Mouse (Mus musculus) heart, adult 2 months (tissue): ENCODE measurements at regions not wholly inside any gene's neighbourhood (a gene's known extent, or its start where the extent isn't known, plus 50 kb on each side); places are given as distances from the start of the nearest gene placed in this dataset.

ENCODE experiments used
- CTCF ChIP-seq: fragments of 200-600 bp; IDR thresholded peaks from 2 replicates; pipeline ENCODE4 v1.8.1; 2022; ENCODE audit warnings: antibody characterized with exemption, mild to moderate bottlenecking, moderate library complexity
- EP300 ChIP-seq: fragments of 200-500 bp; IDR thresholded peaks from 2 replicates; pipeline ENCODE4 v1.6.1; 2011; ENCODE audit warnings: low read depth, low read length, control low read depth; ENCODE audit not compliant: insufficient read depth
- POLR2A ChIP-seq: fragments of 200-500 bp; IDR thresholded peaks from 2 replicates; pipeline ENCODE4 v1.6.1; 2011; ENCODE audit warnings: mild to moderate bottlenecking, low read depth, low read length, control low read depth; ENCODE audit not compliant: insufficient read depth

DNA sequence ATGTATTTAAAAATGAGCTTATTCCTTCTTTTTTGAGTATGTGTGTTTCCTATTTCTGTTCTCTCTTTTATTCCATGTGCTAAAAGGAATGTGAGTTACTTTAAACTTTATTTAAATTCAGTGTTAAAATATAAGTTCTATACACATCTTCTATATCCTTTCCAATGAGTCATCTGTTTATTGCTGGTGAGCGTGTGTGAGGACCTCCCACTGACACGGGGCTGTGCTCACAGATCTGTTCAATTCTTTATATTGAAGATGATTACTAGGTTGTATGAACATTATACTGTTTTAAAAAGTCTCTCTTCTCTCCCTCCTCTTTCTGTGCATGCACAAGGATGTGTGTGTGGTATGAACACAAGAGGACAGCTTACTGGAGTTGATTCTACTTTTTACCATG, 55.3 kb upstream of the Dnajc19 start:
- TF ChIP-seq POLR2A, result no peak
- TF ChIP-seq CTCF, result no peak
- no peak for TF ChIP-seq EP300
